Mouse (Mus musculus): ENCODE measurements around the gene Pnliprp1.

DNA sequence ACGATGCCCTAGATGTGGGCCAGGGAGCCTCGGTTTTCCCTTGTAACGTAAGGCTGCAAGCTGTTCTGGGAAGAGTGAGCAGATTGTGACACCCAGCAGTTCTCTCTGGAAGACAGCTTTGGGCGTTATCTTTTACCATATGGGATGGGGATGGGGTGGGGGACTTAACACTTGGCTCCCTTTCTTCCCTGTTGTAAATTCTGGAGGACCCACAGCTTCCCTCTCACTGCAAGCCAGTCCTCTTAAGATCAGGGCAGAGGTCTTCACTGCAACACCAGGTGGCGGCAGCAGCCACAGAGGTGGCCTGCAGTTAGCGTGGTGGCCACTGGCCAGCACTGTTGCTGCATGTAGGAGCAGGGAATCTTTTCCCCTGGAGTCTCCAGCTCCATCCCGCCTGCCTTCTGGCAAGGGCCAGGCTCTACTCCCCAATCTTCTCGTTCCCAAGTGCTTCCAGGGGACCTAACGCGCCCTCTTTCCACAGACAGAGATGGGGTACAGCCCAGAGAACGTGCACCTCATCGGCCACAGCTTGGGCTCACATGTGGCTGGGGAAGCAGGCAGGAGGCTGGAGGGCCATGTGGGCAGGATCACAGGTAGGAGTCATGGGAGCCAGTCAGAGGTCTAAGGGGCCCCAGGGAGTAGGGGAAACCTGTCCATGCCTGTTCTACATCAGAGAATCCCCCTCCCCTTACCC is 34.3 kb downstream of the Pnliprp1 start:
- TF ChIP-seq EP300 (IDR thresholded peaks at IDR 0.05): no peak
- peak; percentile 91 for TF ChIP-seq CTCF (IDR thresholded peaks at IDR 0.05)

Data from lung, postnatal 0 days (tissue).